Mouse (Mus musculus) embryo, embryonic 11 days (tissue): ENCODE results near the gene Vkorc1.

ENCODE experiments used
- DNase-seq: peaks from one replicate; pipeline ENCODE4 v3.0.0-alpha.2; 2015

Vkorc1 gene

DNA sequence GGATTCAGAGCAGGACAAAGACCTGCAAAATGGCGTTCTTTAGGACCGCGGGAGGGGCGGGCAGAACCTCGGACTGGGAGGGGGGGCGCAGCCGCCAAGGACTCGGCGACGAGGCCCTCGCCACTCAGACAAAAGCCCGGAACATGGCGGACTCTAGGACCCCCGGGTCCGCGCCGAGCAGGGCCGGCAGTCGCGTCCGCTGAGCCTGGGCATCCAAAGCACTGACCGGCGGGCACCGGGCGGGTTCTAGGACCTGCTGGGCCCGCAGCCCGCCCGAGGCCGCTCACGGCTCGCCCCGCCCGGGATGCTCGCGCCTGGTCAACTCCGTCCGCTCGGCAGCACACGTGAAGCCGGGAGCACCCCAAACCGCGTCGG lies 19.8 kb downstream of the Vkorc1 start:
- DNase-seq = peak; percentile 99

DNA sequence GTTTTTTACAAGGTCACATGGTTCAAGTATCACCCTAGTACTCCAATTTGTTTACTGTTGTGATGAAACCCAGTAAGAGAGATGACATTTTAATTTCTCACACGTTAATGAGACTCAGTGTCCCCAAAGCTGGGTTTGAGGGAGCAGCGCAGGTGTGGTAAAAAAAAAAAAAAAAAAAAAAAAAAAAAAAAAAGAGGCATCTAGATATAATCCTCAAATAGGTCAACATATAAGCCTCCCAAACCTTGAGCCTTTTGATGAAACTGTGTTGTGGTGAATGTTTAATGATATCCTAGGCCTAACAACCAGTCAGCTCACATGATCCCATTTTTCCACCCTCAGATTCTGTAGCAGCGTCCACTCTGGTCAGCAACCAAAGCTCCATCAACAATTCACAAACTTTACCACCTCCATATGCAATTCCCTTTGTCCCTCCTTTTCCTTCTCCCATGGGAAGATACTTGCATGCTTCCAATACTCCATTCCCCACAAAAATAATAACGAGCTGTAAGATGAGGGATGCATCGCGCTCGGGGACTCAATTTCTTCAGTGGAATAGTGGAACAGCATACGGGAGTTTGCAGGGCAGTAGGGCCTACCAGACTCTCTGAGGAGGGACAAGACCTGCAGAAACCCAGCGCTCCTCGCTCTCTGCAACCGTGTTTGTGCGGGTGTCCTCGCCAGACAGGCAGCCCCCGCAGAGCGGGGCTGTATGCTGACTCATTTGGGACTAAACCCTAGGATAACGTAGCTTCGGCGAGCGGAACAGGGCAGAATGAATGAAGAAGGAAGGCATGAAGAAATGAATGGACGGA lies 20.4 kb downstream of the Vkorc1 start:
- DNase-seq = no peak

DNA sequence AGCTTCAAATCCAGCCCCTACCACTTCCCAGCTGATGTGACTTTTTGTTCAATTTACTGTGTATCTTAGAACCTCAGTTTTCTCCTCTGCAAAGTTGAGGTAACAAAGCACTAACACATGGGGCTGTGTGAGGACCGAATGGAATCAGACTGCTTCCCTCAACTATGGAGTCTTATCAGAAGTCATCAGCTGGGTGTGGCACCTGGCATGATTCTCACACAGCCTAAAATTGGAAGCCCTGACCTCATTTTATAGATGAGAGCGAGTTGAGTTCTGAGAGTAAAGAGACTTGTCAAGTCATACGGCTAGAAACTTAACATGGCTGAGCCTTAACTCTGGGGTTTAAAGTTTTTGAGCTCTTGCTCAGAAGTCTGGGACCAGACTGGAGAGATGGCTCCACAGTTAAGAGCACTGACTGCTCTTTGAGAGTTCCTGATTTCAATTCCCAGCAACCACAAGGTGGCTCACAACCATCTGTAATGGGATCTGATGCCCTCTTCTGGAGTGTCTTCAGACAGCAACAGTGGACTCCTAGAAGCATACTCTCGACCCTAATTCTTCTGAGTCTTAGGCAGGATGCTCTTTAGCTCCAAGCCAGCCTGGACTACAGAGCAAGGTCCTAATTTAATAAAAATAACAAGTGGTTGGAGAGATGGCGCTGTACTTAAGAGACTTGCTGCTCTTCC lies 25.1 kb downstream of the Vkorc1 start:
- DNase-seq = no peak

DNA sequence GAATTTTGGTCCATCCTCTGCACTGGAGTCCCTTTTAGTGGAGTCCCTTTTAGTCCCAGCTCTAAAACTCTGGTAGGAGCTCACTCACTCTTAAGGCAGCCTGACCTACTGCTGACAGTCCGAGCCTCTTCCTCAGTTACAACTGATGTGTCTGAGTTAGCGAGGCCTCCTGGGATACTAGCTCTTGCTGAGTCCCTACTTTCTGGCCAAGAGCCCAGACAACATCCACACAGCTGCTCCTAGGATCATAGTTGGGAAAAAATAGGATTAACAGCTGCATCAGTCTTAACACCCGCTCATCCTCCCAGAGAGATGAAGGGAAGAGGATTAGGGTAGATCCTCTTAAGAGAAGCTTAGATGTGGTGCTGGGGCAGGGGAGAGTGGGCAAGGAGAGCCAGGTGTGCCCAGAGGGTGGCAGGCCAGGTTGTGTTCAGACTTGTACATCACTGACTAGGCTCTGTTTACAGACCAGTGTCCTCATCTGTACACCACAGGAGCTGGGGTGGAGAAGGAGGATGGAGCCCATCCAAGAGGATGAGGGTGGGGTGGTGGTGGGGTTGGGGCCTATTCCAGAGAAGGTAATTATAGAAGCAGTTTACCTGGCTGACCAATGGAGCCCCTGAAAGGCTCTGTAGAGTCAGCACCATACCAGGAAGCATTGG lies 26.1 kb downstream of the Vkorc1 start:
- DNase-seq = no peak

DNA sequence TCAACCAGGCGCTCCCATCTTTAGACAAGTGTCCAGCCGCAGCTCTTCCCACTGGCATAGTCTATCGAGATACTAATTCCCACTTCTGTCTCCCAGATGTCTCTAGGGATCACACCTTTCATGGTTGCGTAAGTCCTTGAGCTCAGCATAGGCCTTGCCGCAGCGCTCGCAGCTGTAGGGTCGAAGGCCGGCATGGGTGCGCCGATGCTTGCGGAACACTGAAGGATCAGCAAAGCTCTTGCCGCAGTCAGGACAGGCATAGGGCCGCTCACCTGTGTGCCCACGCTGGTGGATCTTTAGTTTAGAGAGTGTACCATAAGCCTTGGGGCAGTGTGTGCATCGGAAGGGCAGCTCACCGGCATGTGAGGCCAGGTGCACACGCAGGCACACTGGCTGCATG lies 27.8 kb downstream of the Vkorc1 start:
- DNase-seq = no peak

DNA sequence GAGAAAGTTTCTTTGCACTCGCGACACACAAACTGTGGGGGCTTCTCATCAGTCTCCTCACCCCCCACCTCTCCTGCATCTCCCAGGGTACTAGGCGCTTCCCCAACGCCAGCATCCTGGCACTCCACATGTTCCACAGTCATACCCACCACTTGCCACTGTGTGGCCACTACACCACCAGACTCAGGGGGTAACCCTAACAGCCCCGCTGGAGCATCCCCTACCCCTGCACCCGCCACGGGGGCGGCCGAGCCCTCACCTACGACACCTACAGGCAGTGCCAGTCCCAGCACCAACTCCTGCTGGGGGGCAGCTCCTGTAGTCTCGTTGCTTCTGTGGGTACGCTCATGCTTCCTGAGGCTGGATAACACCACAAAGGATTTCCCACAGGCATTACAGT lies 29.0 kb downstream of the Vkorc1 start:
- no peak for DNase-seq

DNA sequence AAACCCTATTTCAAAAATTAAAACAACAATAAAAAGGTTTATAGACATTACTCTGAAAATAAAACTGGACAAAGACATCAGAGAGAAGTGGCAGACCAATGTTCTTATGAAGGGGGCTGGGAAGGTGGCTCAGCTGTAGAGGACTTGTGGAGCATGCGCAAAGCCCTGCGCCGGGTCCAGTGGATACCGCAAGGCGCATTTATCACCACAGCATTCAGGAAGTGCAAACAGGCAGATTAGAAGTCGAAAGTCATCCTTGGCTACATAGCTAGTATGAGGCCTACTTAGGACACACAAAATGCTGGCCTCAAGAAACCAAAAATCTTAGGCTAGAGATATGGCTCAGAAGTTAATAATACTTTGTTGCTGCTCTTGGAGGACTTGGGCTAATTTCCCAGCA lies 37.2 kb downstream of the Vkorc1 start:
- DNase-seq = no peak

DNA sequence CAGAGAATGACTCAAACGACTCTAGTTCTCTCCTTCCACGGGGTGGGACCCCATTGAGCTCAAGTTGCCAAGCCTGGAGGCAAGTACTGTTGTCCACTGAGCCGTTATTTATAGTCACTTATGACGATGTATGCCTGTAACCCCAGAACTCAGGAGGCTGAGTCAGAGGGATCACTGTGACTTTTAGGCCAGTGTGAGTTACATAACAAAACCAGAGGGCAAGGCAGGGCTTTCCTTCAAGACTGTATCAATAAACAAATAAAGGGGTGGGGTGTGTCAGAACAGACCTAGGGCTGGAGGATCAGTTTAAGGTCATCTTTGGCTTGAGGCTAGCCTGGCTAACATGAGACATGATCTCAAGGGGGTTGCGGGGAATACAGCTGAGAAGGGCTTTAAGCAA lies 44.5 kb downstream of the Vkorc1 start:
- no peak for DNase-seq

DNA sequence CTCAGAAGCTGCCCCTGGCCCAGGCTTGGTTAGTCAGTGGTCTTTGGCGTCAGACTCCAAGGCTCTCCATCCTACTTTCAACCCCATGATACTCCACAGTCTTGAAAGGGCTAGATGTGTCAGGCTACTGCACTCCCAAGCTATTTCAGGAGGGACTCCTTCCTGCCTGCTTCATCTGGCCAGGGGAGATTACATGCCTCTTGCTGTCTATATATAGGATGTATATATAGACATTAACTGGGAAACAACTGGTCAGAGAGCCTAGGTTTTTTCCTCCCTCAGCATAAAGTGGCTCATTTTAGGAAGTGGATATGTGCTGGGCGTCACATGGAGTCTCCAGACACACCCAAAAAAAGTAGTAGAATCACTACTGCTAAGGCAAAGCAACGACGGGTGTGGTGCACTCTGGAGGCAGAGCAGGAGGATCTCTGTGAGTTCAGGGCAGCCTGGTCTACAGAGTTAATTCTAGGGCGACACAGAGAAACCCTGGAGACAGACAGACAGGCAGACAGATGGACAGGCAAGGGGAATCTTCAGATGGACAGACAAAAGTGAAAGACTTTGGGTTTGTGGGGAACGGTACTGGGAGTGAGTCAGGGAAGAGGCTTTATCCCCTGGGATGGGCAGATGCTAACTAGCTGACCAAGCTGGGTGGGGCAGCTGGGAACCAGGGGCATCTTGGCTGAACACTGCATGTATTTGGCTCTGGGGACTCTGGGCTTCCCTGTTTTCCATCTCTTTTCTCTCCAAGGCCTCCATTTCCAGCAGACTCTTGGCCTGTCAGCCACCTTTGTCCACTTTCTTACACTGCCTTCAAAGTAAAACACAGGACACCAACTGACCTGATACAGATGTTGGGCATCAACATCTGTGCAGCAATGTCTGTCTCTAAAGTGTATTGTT lies 45.2 kb downstream of the Vkorc1 start:
- no peak for DNase-seq
